Mouse (Mus musculus) lung, embryonic 15.5 days (tissue): ENCODE data around the gene Gm10073. TPM values are rescaled to one million over a fixed set of nuclear protein-coding genes. Genes with fewer than 3 reads are reported as not detected.

ENCODE experiments used
- ATAC-seq: fragments of 200-750 bp; cut with Nextera tagmentation; 2 replicates; pipeline ENCODE4 v1.8.0; 2017; ENCODE audit warnings: moderate number of reproducible peaks, borderline replicate concordance; ENCODE audit not compliant: low FRiP score, low TSS enrichment; ENCODE audit errors: extremely low read depth
- H3K27ac ChIP-seq: fragments of 300-500 bp; sonication (generic); 2 replicates; pipeline ENCODE4 v1.5.1; 2015; ENCODE audit warnings: moderate library complexity, mild to moderate bottlenecking, inconsistent platforms
- H3K27me3 ChIP-seq: fragments of 300-500 bp; sonication (generic); 2 replicates; pipeline ENCODE4 v1.6.1; 2015; ENCODE audit warnings: inconsistent platforms
- H3K36me3 ChIP-seq: fragments of 300-500 bp; sonication (generic); 2 replicates; pipeline ENCODE4 v1.6.1; 2015; ENCODE audit warnings: inconsistent platforms
- H3K4me1 ChIP-seq: fragments of 300-500 bp; sonication (generic); 2 replicates; pipeline ENCODE4 v1.6.1; 2015; ENCODE audit warnings: inconsistent platforms
- H3K4me2 ChIP-seq: fragments of 300-500 bp; sonication (generic); 2 replicates; pipeline ENCODE4 v1.6.1; 2015; ENCODE audit warnings: inconsistent platforms, mild to moderate bottlenecking, moderate library complexity
- H3K4me3 ChIP-seq: fragments of 300-500 bp; sonication (generic); 2 replicates; pipeline ENCODE4 v1.5.1; 2015; ENCODE audit warnings: mild to moderate bottlenecking, inconsistent platforms
- H3K9ac ChIP-seq: fragments of 300-500 bp; sonication (generic); 2 replicates; pipeline ENCODE4 v1.6.1; 2015; ENCODE audit warnings: inconsistent platforms
- H3K9me3 ChIP-seq: fragments of 300-500 bp; sonication (generic); 2 replicates; pipeline ENCODE4 v1.6.1; 2016; ENCODE audit warnings: inconsistent platforms
- WGBS: fragments of 180-500 bp; shearing (Covaris S2); methylation state at CpG from one replicate; pipeline ENCODE4 v1.1.7; 2015; 5-methylcytosine and 5-hydroxymethylcytosine counted together
- polyA plus RNA-seq: library from polyadenylated mRNA; unstranded; fragments of >200 nt; fragmentation: Nextera tagmentation; extraction: Ambion mirVana; gene quantifications from 2 replicates; pipeline ENCODE4 v1.2.1, GENCODE M21; 2015

Gm10073 gene
- polyA plus RNA-seq, 1 experiment from 2014 or later, result 9.0 TPM

- WGBS, result 75% methylated on average over 2 of the region's 2 CpGs
- no peak for ATAC-seq
Measured at GRCm38 (mm10) chr8:106545149-106545548, 28.1 kb downstream of the Gm10073 start.

GRCm38 (mm10) chr8:106543043-106543442 lies 30.2 kb downstream of the Gm10073 start:
- H3K9ac ChIP-seq, result no peak overlapping the region
- 80% methylated on average over 8 of the region's 8 CpGs for WGBS
- no peaks in the 10 kb centered on the region for H3K4me1 ChIP-seq
- no peak overlapping the region for H3K4me2 ChIP-seq
- no peaks in the 10 kb centered on the region for H3K9me3 ChIP-seq
- H3K27me3 ChIP-seq, result no peaks in the 10 kb centered on the region
- H3K36me3 ChIP-seq, result peaks cover 9% of the 10 kb centered on the region
- ATAC-seq, result no peak
- no peak overlapping the region for H3K4me3 ChIP-seq
- no peak overlapping the region for H3K27ac ChIP-seq

More at GRCm38 (mm10) chr8:106545149-106545548, 28.1 kb downstream of the Gm10073 start:
- no peak overlapping the region for H3K27ac ChIP-seq
- H3K4me3 ChIP-seq, result no peak overlapping the region
- no peaks in the 10 kb centered on the region for H3K9me3 ChIP-seq
- no peaks in the 10 kb centered on the region for H3K4me1 ChIP-seq
- H3K27me3 ChIP-seq, result no peaks in the 10 kb centered on the region
- H3K9ac ChIP-seq, result no peak overlapping the region
- no peak overlapping the region for H3K4me2 ChIP-seq
- peaks cover 9% of the 10 kb centered on the region for H3K36me3 ChIP-seq

GRCm38 (mm10) chr8:106541002-106541401 lies 32.3 kb downstream of the Gm10073 start:
- Histone ChIP-seq H3K9me3 (no peaks in the 10 kb centered on the region), H3K36me3 (peaks cover 9% of the 10 kb centered on the region), H3K27me3 (no peaks in the 10 kb centered on the region), H3K9ac (no peak overlapping the region), H3K4me1 (no peaks in the 10 kb centered on the region), H3K4me2 (no peak overlapping the region), H3K27ac (no peak overlapping the region), H3K4me3 (no peak overlapping the region)
- 70% methylated on average over 11 of the region's 11 CpGs for WGBS
- no peak for ATAC-seq

- no peaks in the 10 kb centered on the region for H3K9me3 ChIP-seq
- no peak overlapping the region for H3K27ac ChIP-seq
- H3K36me3 ChIP-seq, result peaks cover 7% of the 10 kb centered on the region; the same call in 1 of the 2 replicates
- no peaks in the 10 kb centered on the region for H3K27me3 ChIP-seq
- no peak overlapping the region for H3K4me2 ChIP-seq
- no peak overlapping the region for H3K9ac ChIP-seq
- WGBS, result 69% methylated on average over 5 of the region's 5 CpGs
- H3K4me1 ChIP-seq, result no peaks in the 10 kb centered on the region
- H3K4me3 ChIP-seq, result no peak overlapping the region
- ATAC-seq, result no peak
Measured at GRCm38 (mm10) chr8:106539193-106539592, 34.1 kb downstream of the Gm10073 start.

DNA sequence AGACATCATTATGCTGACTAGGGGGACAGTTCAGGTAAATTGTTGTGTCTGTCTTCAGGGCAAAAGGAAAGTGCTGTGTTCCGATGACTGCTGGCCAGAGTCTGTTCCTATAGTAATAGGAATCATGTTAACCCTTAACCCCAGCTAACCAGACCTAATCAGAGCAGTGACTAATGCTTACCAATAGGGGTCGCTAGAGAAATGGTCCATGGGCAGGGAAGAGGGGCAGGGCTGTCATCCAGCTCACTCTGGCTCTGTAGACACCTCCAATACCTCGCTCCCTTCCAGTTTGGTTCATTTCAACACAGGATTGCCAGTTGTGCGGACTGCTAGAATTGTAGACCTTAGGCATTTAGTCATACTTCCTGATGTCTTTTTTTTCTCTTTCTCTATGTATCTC lies 37.8 kb downstream of the Gm10073 start:
- WGBS, result 69% methylated on average over 4 of the region's 4 CpGs
- ATAC-seq, result no peak

GRCm38 (mm10) chr8:106534449-106534848 lies 38.8 kb downstream of the Gm10073 start:
- Histone ChIP-seq H3K36me3 (no peaks in the 10 kb centered on the region), H3K9me3 (no peaks in the 10 kb centered on the region), H3K27ac (no peak overlapping the region), H3K4me1 (no peaks in the 10 kb centered on the region), H3K9ac (no peak overlapping the region), H3K4me2 (no peak overlapping the region), H3K27me3 (no peaks in the 10 kb centered on the region), H3K4me3 (no peak overlapping the region)
- WGBS, result 37% methylated on average over 6 of the region's 6 CpGs
- ATAC-seq, result no peak

More for the DNA sequence above, 37.8 kb downstream of the Gm10073 start:
- Histone ChIP-seq H3K9me3 (no peaks in the 10 kb centered on the region), H3K36me3 (no peaks in the 10 kb centered on the region), H3K27me3 (no peaks in the 10 kb centered on the region), H3K4me1 (no peaks in the 10 kb centered on the region), H3K4me3 (no peak overlapping the region), H3K9ac (no peak overlapping the region), H3K4me2 (no peak overlapping the region), H3K27ac (no peak overlapping the region)

DNA sequence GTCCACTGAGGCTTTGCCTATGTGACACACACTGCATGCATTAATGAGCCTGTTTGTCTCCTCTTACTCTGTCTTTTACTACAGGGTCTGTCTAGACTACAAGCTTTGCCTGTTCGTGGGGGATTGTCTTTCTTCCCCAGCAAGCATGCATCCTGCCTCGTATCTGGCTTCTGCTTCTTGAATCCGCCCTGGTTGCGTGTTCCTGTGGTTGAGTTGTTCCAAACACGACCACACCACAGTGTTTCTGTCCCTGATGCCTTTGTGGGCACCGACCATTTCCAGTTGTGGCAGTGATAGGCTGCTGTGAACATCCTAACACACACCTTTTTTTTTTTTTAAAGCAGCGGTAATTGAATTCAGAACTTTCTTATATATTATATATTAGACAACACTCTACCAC lies 39.6 kb downstream of the Gm10073 start:
- Histone ChIP-seq H3K36me3 (no peaks in the 10 kb centered on the region), H3K4me3 (no peak overlapping the region), H3K4me1 (no peaks in the 10 kb centered on the region), H3K27ac (no peak overlapping the region), H3K4me2 (no peak overlapping the region), H3K9me3 (no peaks in the 10 kb centered on the region), H3K9ac (no peak overlapping the region), H3K27me3 (no peaks in the 10 kb centered on the region)
- WGBS, result 69% methylated on average over 7 of the region's 7 CpGs
- ATAC-seq, result no peak

DNA sequence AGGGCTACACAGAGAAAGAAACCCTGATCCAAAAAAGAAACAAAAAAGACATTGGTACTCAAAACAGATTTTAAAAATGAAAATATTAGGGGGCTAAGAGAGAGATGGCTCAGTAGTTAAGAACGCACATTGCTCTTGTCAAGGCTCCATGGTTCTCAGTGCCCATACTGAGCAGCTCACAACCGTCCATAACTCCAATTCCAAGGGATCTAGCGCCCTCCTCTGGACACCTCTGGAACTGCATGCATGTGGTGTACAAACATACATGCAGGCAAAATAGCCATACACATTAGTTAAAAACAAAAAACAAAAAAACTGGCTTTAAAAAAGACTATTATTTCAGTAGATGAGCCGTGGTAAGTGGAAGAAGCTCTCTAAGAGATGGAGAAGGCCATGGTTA lies 42.7 kb downstream of the Gm10073 start:
- no peaks in the 10 kb centered on the region for H3K4me1 ChIP-seq
- H3K9me3 ChIP-seq, result no peaks in the 10 kb centered on the region
- H3K4me2 ChIP-seq, result no peak overlapping the region
- no peak overlapping the region for H3K27ac ChIP-seq
- no peaks in the 10 kb centered on the region for H3K27me3 ChIP-seq
- no peak for ATAC-seq
- no peaks in the 10 kb centered on the region for H3K36me3 ChIP-seq
- H3K9ac ChIP-seq, result no peak overlapping the region
- H3K4me3 ChIP-seq, result no peak overlapping the region
- WGBS, result 76% methylated on average over 4 of the region's 4 CpGs

- Histone ChIP-seq H3K4me3 (no peak overlapping the region), H3K9ac (no peak overlapping the region), H3K4me2 (no peak overlapping the region), H3K4me1 (no peaks in the 10 kb centered on the region), H3K27me3 (no peaks in the 10 kb centered on the region), H3K36me3 (no peaks in the 10 kb centered on the region), H3K9me3 (no peaks in the 10 kb centered on the region), H3K27ac (no peak overlapping the region)
- no peak for ATAC-seq
- 86% methylated on average over 10 of the region's 10 CpGs for WGBS
Measured at GRCm38 (mm10) chr8:106529885-106530482, 43.3 kb downstream of the Gm10073 start.

- ATAC-seq, result no peak
- Histone ChIP-seq H3K27me3 (no peaks in the 10 kb centered on the region), H3K36me3 (no peaks in the 10 kb centered on the region), H3K9me3 (no peaks in the 10 kb centered on the region), H3K4me1 (no peaks in the 10 kb centered on the region), H3K9ac (no peak overlapping the region), H3K4me3 (no peak overlapping the region), H3K4me2 (no peak overlapping the region), H3K27ac (no peak overlapping the region)
- WGBS, result 69% methylated on average over 9 of the region's 9 CpGs
Measured at GRCm38 (mm10) chr8:106528596-106529249, 44.5 kb downstream of the Gm10073 start.

- Histone ChIP-seq H3K27me3 (no peaks in the 10 kb centered on the region), H3K4me1 (no peaks in the 10 kb centered on the region), H3K4me3 (no peak overlapping the region), H3K27ac (no peak overlapping the region), H3K36me3 (no peaks in the 10 kb centered on the region), H3K9me3 (no peaks in the 10 kb centered on the region), H3K9ac (no peak overlapping the region), H3K4me2 (no peak overlapping the region)
- no peak for ATAC-seq
- 85% methylated on average over 9 of the region's 9 CpGs for WGBS
Measured at GRCm38 (mm10) chr8:106527241-106528036, 45.8 kb downstream of the Gm10073 start.

DNA sequence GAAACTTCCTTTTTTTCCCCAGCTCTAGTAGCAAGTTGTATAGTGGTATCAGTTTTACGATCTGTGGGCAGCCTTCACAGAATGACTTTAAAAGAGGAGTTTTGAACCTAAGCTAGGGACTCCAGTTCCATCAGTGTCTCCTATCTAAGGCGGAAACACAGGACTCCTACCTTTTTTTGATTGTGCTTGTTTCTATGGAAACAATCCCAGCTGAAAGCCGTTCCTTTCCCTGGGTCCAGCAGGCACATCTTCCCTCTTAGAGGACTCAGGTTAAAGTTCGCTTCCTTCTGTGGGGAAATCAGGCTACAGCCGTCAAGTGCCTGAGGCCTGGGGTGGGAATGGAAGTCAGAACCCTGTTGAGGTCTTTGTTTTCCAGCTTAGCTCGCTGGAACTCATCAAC lies 46.5 kb downstream of the Gm10073 start:
- H3K4me1 ChIP-seq, result peaks cover under 1% of the 10 kb centered on the region; the same call in 1 of the 2 replicates
- no peak for ATAC-seq
- H3K36me3 ChIP-seq, result no peaks in the 10 kb centered on the region
- no peak overlapping the region for H3K27ac ChIP-seq
- H3K9me3 ChIP-seq, result no peaks in the 10 kb centered on the region
- no peaks in the 10 kb centered on the region for H3K27me3 ChIP-seq
- H3K4me3 ChIP-seq, result no peak overlapping the region
- H3K4me2 ChIP-seq, result no peak overlapping the region
- H3K9ac ChIP-seq, result no peak overlapping the region
- WGBS, result 63% methylated on average over 6 of the region's 6 CpGs
